Mouse (Mus musculus) liver, embryonic 12.5 days (tissue): ENCODE results near the gene Nr2c2ap. TPM values are rescaled to one million over a fixed set of nuclear protein-coding genes. Genes with fewer than 3 reads are reported as not detected.
A peak's percentile ranks its signal among the peaks of the same experiment; 100 is the strongest.

Experiments
- ATAC-seq: fragments of 200-750 bp; cut with Nextera tagmentation; 2 replicates; pipeline ENCODE4 v1.8.0; 2017; ENCODE audit warnings: moderate number of reproducible peaks, mild to moderate bottlenecking, moderate library complexity
- H3K27ac ChIP-seq: fragments of 300-500 bp; sonication (generic); 2 replicates; pipeline ENCODE4 v1.5.1; 2016; ENCODE audit warnings: mild to moderate bottlenecking
- H3K27me3 ChIP-seq: fragments of 300-500 bp; sonication (generic); replicated peaks from 2 replicates; pipeline ENCODE4 v1.6.1; 2016; ENCODE audit warnings: mild to moderate bottlenecking, moderate library complexity
- H3K36me3 ChIP-seq: fragments of 300-500 bp; sonication (generic); 2 replicates; pipeline ENCODE4 v1.6.1; 2016; ENCODE audit warnings: mild to moderate bottlenecking, moderate library complexity
- H3K4me1 ChIP-seq: fragments of 300-500 bp; sonication (generic); 2 replicates; pipeline ENCODE4 v1.6.1; 2016
- H3K4me2 ChIP-seq: fragments of 300-500 bp; sonication (generic); 2 replicates; pipeline ENCODE4 v1.6.1; 2016; ENCODE audit warnings: mild to moderate bottlenecking, moderate library complexity
- H3K4me3 ChIP-seq: fragments of 300-500 bp; sonication (generic); 2 replicates; pipeline ENCODE4 v1.5.1; 2016; ENCODE audit warnings: mild to moderate bottlenecking, moderate library complexity
- H3K9ac ChIP-seq: fragments of 300-500 bp; sonication (generic); 2 replicates; pipeline ENCODE4 v1.6.1; 2016; ENCODE audit warnings: mild to moderate bottlenecking, moderate library complexity
- H3K9me3 ChIP-seq: fragments of 300-500 bp; sonication (generic); replicated peaks from 2 replicates; pipeline ENCODE4 v1.6.1; 2016; ENCODE audit warnings: mild to moderate bottlenecking, moderate library complexity
- WGBS: fragments of 180-500 bp; shearing (Covaris S2); methylation state at CpG from one replicate; pipeline ENCODE4 v1.1.7; 2016; ENCODE audit not compliant: insufficient replicate concordance; 5-methylcytosine and 5-hydroxymethylcytosine counted together
- polyA plus RNA-seq: library from polyadenylated mRNA; unstranded; fragments of >200 nt; fragmentation: Nextera tagmentation; extraction: Ambion mirVana; gene quantifications from 2 replicates; pipeline ENCODE4 v1.2.1, GENCODE M21; 2016

The Nr2c2ap gene
- polyA plus RNA-seq, 1 experiment from 2014 or later, result 33.0 TPM

- no peaks in the 10 kb centered on the region for H3K36me3 ChIP-seq
- peak overlapping the region; percentile 46 for H3K4me2 ChIP-seq
- H3K27me3 ChIP-seq, result peaks cover 55% of the 10 kb centered on the region
- H3K27ac ChIP-seq, result no peak overlapping the region
- H3K9me3 ChIP-seq, result no peaks in the 10 kb centered on the region
- no peak overlapping the region for H3K4me3 ChIP-seq
- ATAC-seq, result peak; percentile 94
- H3K4me1 ChIP-seq, result peaks cover 26% of the 10 kb centered on the region
- no peak overlapping the region for H3K9ac ChIP-seq
- WGBS, result 15% methylated on average over 22 of the region's 22 CpGs
Measured at GRCm38 (mm10) chr8:70152537-70153257, 21.6 kb downstream of the Nr2c2ap start.

- Histone ChIP-seq H3K36me3 (no peaks in the 10 kb centered on the region), H3K9ac (no peak overlapping the region), H3K4me2 (no peak overlapping the region), H3K4me3 (no peak overlapping the region), H3K9me3 (no peaks in the 10 kb centered on the region), H3K27me3 (peaks cover 65% of the 10 kb centered on the region), H3K27ac (no peak overlapping the region), H3K4me1 (peaks cover 28% of the 10 kb centered on the region)
- no peak for ATAC-seq
- WGBS, result 89% methylated on average over 1 of the region's 1 CpGs
Measured at GRCm38 (mm10) chr8:70157240-70157800, 26.2 kb downstream of the Nr2c2ap start.

GRCm38 (mm10) chr8:70158069-70158853 lies 27.1 kb downstream of the Nr2c2ap start:
- Histone ChIP-seq H3K27ac (no peak overlapping the region), H3K9me3 (no peaks in the 10 kb centered on the region), H3K27me3 (peaks cover 58% of the 10 kb centered on the region), H3K4me3 (peak overlapping the region; percentile 65), H3K4me2 (peak overlapping the region; percentile 95), H3K4me1 (peaks cover 21% of the 10 kb centered on the region), H3K9ac (peak overlapping the region; percentile 63), H3K36me3 (no peaks in the 10 kb centered on the region)
- 10% methylated on average over 40 of the region's 40 CpGs for WGBS
- peak; percentile 81 for ATAC-seq

- 80% methylated on average over 4 of the region's 4 CpGs for WGBS
- peak overlapping the region; percentile 95; the same call in 1 of the 2 replicates for H3K4me2 ChIP-seq
- no peaks in the 10 kb centered on the region for H3K36me3 ChIP-seq
Measured at GRCm38 (mm10) chr8:70159211-70159610, 28.1 kb downstream of the Nr2c2ap start.

GRCm38 (mm10) chr8:70160015-70160414 lies 28.9 kb downstream of the Nr2c2ap start:
- Histone ChIP-seq H3K4me1 (peaks cover 22% of the 10 kb centered on the region), H3K4me2 (no peak overlapping the region), H3K9me3 (no peaks in the 10 kb centered on the region), H3K27ac (no peak overlapping the region), H3K9ac (no peak overlapping the region), H3K27me3 (peaks cover 63% of the 10 kb centered on the region), H3K36me3 (no peaks in the 10 kb centered on the region), H3K4me3 (no peak overlapping the region)
- 39% methylated on average over 13 of the region's 13 CpGs for WGBS
- no peak for ATAC-seq

More at GRCm38 (mm10) chr8:70159211-70159610, 28.1 kb downstream of the Nr2c2ap start:
- no peak overlapping the region; the same call in 1 of the 2 replicates for H3K9ac ChIP-seq
- 0 out of 2 replicates have a peak overlapping the region, but pooled peaks have one; percentile 65 for H3K4me3 ChIP-seq
- H3K4me1 ChIP-seq, result peaks cover 21% of the 10 kb centered on the region
- no peak overlapping the region for H3K27ac ChIP-seq
- ATAC-seq, result no peak
- H3K9me3 ChIP-seq, result no peaks in the 10 kb centered on the region
- peaks cover 63% of the 10 kb centered on the region for H3K27me3 ChIP-seq

GRCm38 (mm10) chr8:70163316-70163715 lies 32.2 kb downstream of the Nr2c2ap start:
- 69% methylated on average over 3 of the region's 3 CpGs for WGBS
- no peak overlapping the region for H3K4me2 ChIP-seq
- no peak overlapping the region for H3K4me3 ChIP-seq
- peaks cover 26% of the 10 kb centered on the region for H3K4me1 ChIP-seq
- ATAC-seq, result no peak
- H3K36me3 ChIP-seq, result no peaks in the 10 kb centered on the region
- H3K9ac ChIP-seq, result no peak overlapping the region
- H3K27me3 ChIP-seq, result peaks cover 60% of the 10 kb centered on the region
- no peak overlapping the region for H3K27ac ChIP-seq
- H3K9me3 ChIP-seq, result no peaks in the 10 kb centered on the region

- peak overlapping the region; percentile 57 for H3K4me2 ChIP-seq
- H3K27ac ChIP-seq, result no peak overlapping the region
- no peaks in the 10 kb centered on the region for H3K9me3 ChIP-seq
- H3K4me3 ChIP-seq, result peak overlapping the region; percentile 14; the same call in 1 of the 2 replicates
- WGBS, result 2% methylated on average over 21 of the region's 21 CpGs
- H3K9ac ChIP-seq, result no peak overlapping the region
- H3K36me3 ChIP-seq, result no peaks in the 10 kb centered on the region
- ATAC-seq, result peak; percentile 61
- peaks cover 35% of the 10 kb centered on the region for H3K4me1 ChIP-seq
- peaks cover 39% of the 10 kb centered on the region for H3K27me3 ChIP-seq
Measured at GRCm38 (mm10) chr8:70166504-70167110, 35.5 kb downstream of the Nr2c2ap start.

- Histone ChIP-seq H3K4me1 (peaks cover 60% of the 10 kb centered on the region), H3K27ac (no peak overlapping the region), H3K4me2 (no peak overlapping the region), H3K9me3 (no peaks in the 10 kb centered on the region), H3K27me3 (peaks cover 23% of the 10 kb centered on the region), H3K4me3 (no peak overlapping the region), H3K9ac (no peak overlapping the region), H3K36me3 (peaks cover 5% of the 10 kb centered on the region; the same call in 1 of the 2 replicates)
- ATAC-seq, result no peak
- WGBS, result 55% methylated on average over 3 of the region's 3 CpGs
Measured at GRCm38 (mm10) chr8:70170116-70170515, 39.0 kb downstream of the Nr2c2ap start.

- no peak overlapping the region for H3K4me3 ChIP-seq
- H3K4me2 ChIP-seq, result no peak overlapping the region
- no peak overlapping the region for H3K9ac ChIP-seq
- 61% methylated on average over 3 of the region's 3 CpGs for WGBS
- peaks cover 56% of the 10 kb centered on the region for H3K4me1 ChIP-seq
- H3K27ac ChIP-seq, result no peak overlapping the region
- H3K36me3 ChIP-seq, result peaks cover 7% of the 10 kb centered on the region; the same call in 1 of the 2 replicates
- no peak for ATAC-seq
- H3K9me3 ChIP-seq, result no peaks in the 10 kb centered on the region
- H3K27me3 ChIP-seq, result peaks cover 16% of the 10 kb centered on the region
Measured at GRCm38 (mm10) chr8:70170748-70171147, 39.6 kb downstream of the Nr2c2ap start.

GRCm38 (mm10) chr8:70171240-70171639 lies 40.1 kb downstream of the Nr2c2ap start:
- Histone ChIP-seq H3K4me3 (no peak overlapping the region), H3K9me3 (no peaks in the 10 kb centered on the region), H3K36me3 (peaks cover 12% of the 10 kb centered on the region; the same call in 1 of the 2 replicates), H3K9ac (0 out of 2 replicates have a peak overlapping the region, but pooled peaks have one; percentile 81), H3K27me3 (peaks cover 11% of the 10 kb centered on the region), H3K4me1 (peaks cover 56% of the 10 kb centered on the region), H3K4me2 (peak overlapping the region; percentile 74), H3K27ac (peak overlapping the region; percentile 78)
- WGBS, result 60% methylated on average over 7 of the region's 7 CpGs
- no peak for ATAC-seq

GRCm38 (mm10) chr8:70172043-70172681 lies 41.0 kb downstream of the Nr2c2ap start, which contains the start of gene Tmem161a:
Gene Tmem161a (plus strand): TSS chr8:70172356.
- Histone ChIP-seq H3K4me1 (peaks cover 48% of the 10 kb centered on the region), H3K9me3 (no peaks in the 10 kb centered on the region), H3K36me3 (peaks cover 21% of the 10 kb centered on the region), H3K4me2 (peak within 1 kb of the TSS; percentile 74), H3K4me3 (peak within 1 kb of the TSS; percentile 71), H3K27ac (peak within 1 kb of the TSS; percentile 78), H3K9ac (peak within 1 kb of the TSS; percentile 81), H3K27me3 (peaks cover 4% of the 10 kb centered on the region; the same call in 1 of the 2 replicates)
- WGBS, result 2% methylated on average over 27 of the region's 27 CpGs
- peak; percentile 94 for ATAC-seq
